Mouse (Mus musculus) inflammation-experienced regulatory T-cells (primary cell): ENCODE data around the gene Trim63. TPM values are rescaled to one million over a fixed set of nuclear protein-coding genes. Genes with fewer than 3 reads are reported as not detected.

Experiments used
- polyA plus RNA-seq, 2 experiments: library from polyadenylated mRNA; unstranded; fragments of 100-300 nt; shearing (Covaris generic); gene quantifications; one replicate each; pipeline ENCODE4 v1.2.1; 2017

Gene Trim63
- 1 to 10 TPM in 1 of 2 experiments, not detected in 1; 1.1 TPM for polyA plus RNA-seq

DNA sequence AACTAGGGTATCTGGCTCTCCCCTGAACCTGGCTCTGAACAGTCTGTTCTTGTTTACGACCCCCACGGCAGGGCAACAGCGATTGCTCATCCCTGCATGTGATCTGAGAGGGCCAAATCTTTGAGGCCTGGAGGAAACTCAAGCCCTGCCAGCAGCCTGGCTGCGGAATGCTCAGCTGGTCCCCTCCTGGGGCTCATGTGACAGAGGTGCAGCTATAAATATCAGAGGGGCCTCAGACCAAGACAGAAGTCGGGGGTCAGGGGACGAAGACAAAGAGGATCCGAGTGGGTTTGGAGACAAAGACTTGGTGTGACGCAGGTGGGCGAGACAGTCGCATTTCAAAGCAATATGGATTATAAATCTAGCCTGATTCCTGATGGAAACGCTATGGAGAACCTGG, at the start of gene Trim63:
Gene Trim63, plus strand, starts transcription at position 245 of the 400 bp plus-strand sequence.

GRCm38 (mm10) chr4:134287575-134288025, 27.3 kb upstream of the Trim63 start, which contains the start of gene Pdik1l:
TSS of gene Pdik1l (minus strand) at chr4:134287895.

GRCm38 (mm10) chr4:134343071-134344031, 28.4 kb downstream of the Trim63 start, which contains the start of gene Slc30a2:
TSS of gene Slc30a2 (plus strand) at chr4:134343181.

Other genes starting within 250 kb of the Trim63 start
- 1,000 to 10,000 TPM; 2,589 to 2,801 TPM for gene Cd52, start 220.0 kb upstream of the Trim63 start, polyA plus RNA-seq
- 10 to 100 TPM; 46.7 to 60.6 TPM for gene Ubxn11, start 212.6 kb upstream of the Trim63 start, polyA plus RNA-seq
- gene Sh3bgrl3, start 186.3 kb upstream of the Trim63 start, polyA plus RNA-seq = 1,000 to 10,000 TPM; 1,401 to 1,596 TPM
- 100 to 1,000 TPM in 1 of 2 experiments, 10 to 100 TPM in 1; 70.5 to 104 TPM for gene Cep85, start 128.0 kb upstream of the Trim63 start, polyA plus RNA-seq
- gene Gm7534, start 112.1 kb upstream of the Trim63 start, polyA plus RNA-seq = under 1 TPM in 1 of 2 experiments, not detected in 1; 0.32 TPM
- gene Catsper4, start 87.7 kb upstream of the Trim63 start, polyA plus RNA-seq = not detected
- under 1 TPM in 1 of 2 experiments, not detected in 1; 0.17 TPM for gene Cnksr1, start 76.7 kb upstream of the Trim63 start, polyA plus RNA-seq
- 1 to 10 TPM; 3.2 to 5.7 TPM for gene E130218I03Rik, start 71.5 kb upstream of the Trim63 start, polyA plus RNA-seq
- 10 to 100 TPM; 18.4 to 25.6 TPM for gene Zfp593, start 69.5 kb upstream of the Trim63 start, polyA plus RNA-seq
- not detected for gene Gm30191, start 68.2 kb upstream of the Trim63 start, polyA plus RNA-seq
- under 1 TPM in 1 of 2 experiments, not detected in 1; 0.22 TPM for gene Grrp1, start 61.0 kb upstream of the Trim63 start, polyA plus RNA-seq
- 10 to 100 TPM; 14.0 to 16.6 TPM for gene Pdik1l, start 27.2 kb upstream of the Trim63 start, polyA plus RNA-seq
- gene Slc30a2, start 28.1 kb downstream of the Trim63 start, polyA plus RNA-seq = under 1 TPM in 1 of 2 experiments, not detected in 1; 0.41 TPM
- gene Extl1, start 68.7 kb downstream of the Trim63 start, polyA plus RNA-seq = 1 to 10 TPM; 1.1 to 1.7 TPM
- 1 to 10 TPM; 1.3 to 2.6 TPM for gene Pafah2, start 81.2 kb downstream of the Trim63 start, polyA plus RNA-seq
- gene Stmn1, start 153.2 kb downstream of the Trim63 start, polyA plus RNA-seq = 10 to 100 TPM; 33.1 to 37.7 TPM
- gene Paqr7, start 181.6 kb downstream of the Trim63 start, polyA plus RNA-seq = 10 to 100 TPM; 20.8 to 35.2 TPM
- 1 to 10 TPM in 1 of 2 experiments, under 1 TPM in 1; 0.57 to 1.9 TPM for gene Aunip, start 195.9 kb downstream of the Trim63 start, polyA plus RNA-seq
- gene Mtfr1l, start 220.3 kb downstream of the Trim63 start, polyA plus RNA-seq = 100 to 1,000 TPM; 105 to 143 TPM
- gene Selenon, start 237.0 kb downstream of the Trim63 start, polyA plus RNA-seq = 1 to 10 TPM; 1.2 to 1.7 TPM